Comparison of ENCODE assay signal across 25 mouse cellular contexts in the genomic region with DNA sequence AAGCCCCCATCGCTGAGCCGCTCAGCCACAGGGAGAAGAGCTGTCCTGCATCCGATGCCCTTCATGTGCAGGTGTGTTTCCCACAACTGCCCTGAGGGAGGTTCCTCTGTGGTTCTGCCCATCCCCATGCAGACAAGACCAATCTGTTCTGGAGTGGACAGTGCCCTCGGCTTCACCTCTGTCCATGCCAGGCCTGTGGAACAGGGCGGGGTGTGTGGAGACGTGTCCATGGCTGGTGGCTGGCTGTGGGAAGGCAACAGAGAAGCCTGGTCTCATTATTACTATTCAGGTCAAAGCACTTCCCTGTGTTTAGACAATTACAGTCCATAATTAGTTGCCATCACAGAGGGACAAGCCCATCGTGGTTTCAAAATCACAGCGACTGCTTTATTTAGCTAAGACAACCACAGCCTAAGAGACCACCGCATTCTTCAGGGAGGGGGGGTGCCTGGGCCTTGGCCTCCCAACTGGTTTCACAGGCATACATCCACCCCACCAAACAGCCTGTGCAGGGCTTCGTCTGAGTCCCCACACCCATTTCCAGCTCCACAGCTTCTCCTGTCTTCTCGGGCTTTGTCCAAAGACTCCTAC.
DNase-seq lines count a peak whose midpoint lies in the region; ATAC-seq and TF ChIP-seq lines count a peak whose summit lies in the region.
"Had no signal": no experiment of that assay in that cellular context is flagged by ENCODE, and none has a peak within 500 bp of the region (broad histone marks: within the 10 kb centered on the region; RNA-seq: fewer than 3 reads in every experiment).

No protein-coding gene starts in this region.

- no peak overlapping the region for H3K4me2 ChIP-seq in liver, postnatal 0 days (ENCODE audit: low read depth, low read length)
- no peak overlapping the region for H3K4me2 ChIP-seq in CH12.LX (ENCODE audit: insufficient read depth, low read depth, poor library complexity, severe bottlenecking)
- H3K4me2 ChIP-seq in embryonic facial prominence, embryonic 15.5 days (replicated peaks) = no peak overlapping the region
- H3K4me2 ChIP-seq: embryonic facial prominence, embryonic 13.5 days; forebrain, embryonic 12.5 days; heart, embryonic 13.5 days; hindbrain, embryonic 15.5 days had no signal

- TF ChIP-seq RAD21 in CH12.LX (IDR thresholded peaks at IDR 0.05; ENCODE audit: low read depth, low read length) = no peak

- H3K4me1 ChIP-seq in liver, adult 2 months (ENCODE audit: control insufficient read depth, insufficient read depth, low read length) = peaks cover 36% of the 10 kb centered on the region
- H3K4me1 ChIP-seq in liver, postnatal 0 days (ENCODE audit: insufficient read depth) = peaks cover 10% of the 10 kb centered on the region; the same call in 1 of the 2 replicates
- peaks cover 4 to 15% of the 10 kb centered on the region in 2 experiments for H3K4me1 ChIP-seq in CH12.LX (ENCODE audit: control insufficient read depth in 1 of 2, insufficient read depth in 2 of 2)
- H3K4me1 ChIP-seq in embryonic facial prominence, embryonic 15.5 days = peaks cover 6% of the 10 kb centered on the region; the same call in 1 of the 2 replicates
- H3K4me1 ChIP-seq: hindbrain, embryonic 15.5 days had no signal

- H3K27me3 ChIP-seq in liver, adult 2 months (ENCODE audit: control insufficient read depth, insufficient read depth, low read length) = no peaks in the 10 kb centered on the region
- no peaks in the 10 kb centered on the region for H3K27me3 ChIP-seq in liver, postnatal 0 days (ENCODE audit: insufficient read depth, low read length)
- no peaks in the 10 kb centered on the region for H3K27me3 ChIP-seq in CH12.LX (replicated peaks)
- no peaks in the 10 kb centered on the region for H3K27me3 ChIP-seq in embryonic facial prominence, embryonic 15.5 days
- H3K27me3 ChIP-seq: hindbrain, embryonic 15.5 days had no signal

- TF ChIP-seq POLR2A in liver, adult 2 months (IDR thresholded peaks at IDR 0.05; ENCODE audit: extremely low read depth, insufficient read depth, low read length) = no peak
- no peak for TF ChIP-seq POLR2A in CH12.LX (IDR thresholded peaks at IDR 0.05; ENCODE audit: low read depth, low read length)

- TF ChIP-seq EP300 in liver, postnatal 0 days (IDR thresholded peaks at IDR 0.05; ENCODE audit: low read depth) = no peak
- no peak for TF ChIP-seq EP300 in CH12.LX (IDR thresholded peaks at IDR 0.05; ENCODE audit: low read length)

- peak; percentile 48 for DNase-seq in liver, adult 2 months (ENCODE audit: extremely low read depth, low read depth, low spot score)
- DNase-seq in liver, postnatal 0 days = no peak
- peak; percentile 24 for DNase-seq in CH12.LX (ENCODE audit: extremely low read depth)
- peak; percentile 93 for DNase-seq in retina, postnatal 1 day
- DNase-seq in layer of hippocampus, adult 9-10 months (ENCODE audit: low spot score) = no peak
- DNase-seq in kidney, adult 18-20 months = no peak
- DNase-seq: adrenal gland, adult 8-10 months; adrenal gland, postnatal 25 days; cerebellum, adult 11-12 months; cerebellum, adult 8-10 months; cerebellum, postnatal 25 days; gastrocnemius, postnatal 10 days; gastrocnemius, postnatal 36 days; heart, adult 2 months; heart, postnatal 14 days; heart, postnatal 4 days had no signal

- H3K36me3 ChIP-seq in liver, adult 2 months (ENCODE audit: control insufficient read depth, insufficient read depth, low read length) = no peaks in the 10 kb centered on the region
- H3K36me3 ChIP-seq in liver, postnatal 0 days (replicated peaks; ENCODE audit: insufficient read depth, low read length) = no peaks in the 10 kb centered on the region
- no peaks in the 10 kb centered on the region for H3K36me3 ChIP-seq in CH12.LX (replicated peaks in 1 of 2; ENCODE audit: control insufficient read depth in 1 of 2, insufficient read depth in 1 of 2, low read length in 1 of 2)
- no peaks in the 10 kb centered on the region for H3K36me3 ChIP-seq in embryonic facial prominence, embryonic 15.5 days
- H3K36me3 ChIP-seq: embryonic facial prominence, embryonic 13.5 days; forebrain, embryonic 12.5 days; G1E; heart, embryonic 10.5 days; heart, embryonic 13.5 days; hindbrain, embryonic 15.5 days had no signal

- no peak overlapping the region for H3K27ac ChIP-seq in liver, adult 2 months (replicated peaks; ENCODE audit: insufficient read depth, low read depth, low read length)
- no peak overlapping the region for H3K27ac ChIP-seq in liver, postnatal 0 days (ENCODE audit: low read depth)
- H3K27ac ChIP-seq in CH12.LX (ENCODE audit: insufficient read depth, low read depth) = no peak overlapping the region
- no peak overlapping the region for H3K27ac ChIP-seq in embryonic facial prominence, embryonic 15.5 days (replicated peaks)
- H3K27ac ChIP-seq: embryonic facial prominence, embryonic 13.5 days; forebrain, embryonic 12.5 days; heart, adult 2 months; heart, embryonic 10.5 days; heart, embryonic 13.5 days; hindbrain, embryonic 15.5 days had no signal

- in situ Hi-C loops in CH12.LX (cut with MboI; ENCODE audit: low pct_ligation_motif_present, low pct_unique_long_range_greater_than_20kb, low sequenced_read_pairs) = no loop called here

- no peak overlapping the region for H3K4me3 ChIP-seq in liver, adult 2 months (ENCODE audit: insufficient read depth, low read depth, low read length)
- no peak overlapping the region for H3K4me3 ChIP-seq in liver, postnatal 0 days (ENCODE audit: low read depth, low read length)
- no peak overlapping the region for H3K4me3 ChIP-seq in CH12.LX (replicated peaks in 1 of 3; ENCODE audit: low read depth in 2 of 3, low read length in 2 of 3, poor library complexity in 1 of 3)
- H3K4me3 ChIP-seq in embryonic facial prominence, embryonic 15.5 days (replicated peaks) = no peak overlapping the region
- H3K4me3 ChIP-seq: embryonic facial prominence, embryonic 13.5 days; forebrain, embryonic 12.5 days; heart, adult 2 months; heart, embryonic 10.5 days; heart, embryonic 13.5 days; hindbrain, embryonic 15.5 days had no signal

- WGBS in liver, adult 2 months = 76% methylated on average over 11 of the region's 11 CpGs
- WGBS in liver, postnatal 0 days (ENCODE audit: insufficient replicate concordance) = 74% methylated on average over 11 of the region's 11 CpGs
- 60% methylated on average over 11 of the region's 11 CpGs for WGBS in embryonic facial prominence, embryonic 15.5 days

- no peak overlapping the region for H3K9ac ChIP-seq in liver, adult 2 months (ENCODE audit: low read depth, low read length)
- no peak overlapping the region for H3K9ac ChIP-seq in liver, postnatal 0 days (replicated peaks)
- no peak overlapping the region for H3K9ac ChIP-seq in CH12.LX (ENCODE audit: insufficient read depth, low read depth)
- no peak overlapping the region for H3K9ac ChIP-seq in embryonic facial prominence, embryonic 15.5 days
- H3K9ac ChIP-seq: embryonic facial prominence, embryonic 13.5 days; forebrain, embryonic 12.5 days; heart, embryonic 13.5 days; hindbrain, embryonic 15.5 days had no signal

- no peaks in the 10 kb centered on the region for H3K9me3 ChIP-seq in liver, postnatal 0 days (ENCODE audit: low read length)
- H3K9me3 ChIP-seq in CH12.LX (replicated peaks; ENCODE audit: low read length) = no peaks in the 10 kb centered on the region
- no peaks in the 10 kb centered on the region for H3K9me3 ChIP-seq in embryonic facial prominence, embryonic 15.5 days (replicated peaks)
- H3K9me3 ChIP-seq: embryonic facial prominence, embryonic 13.5 days; G1E; heart, embryonic 10.5 days; heart, embryonic 13.5 days; hindbrain, embryonic 15.5 days had no signal

- no peak for ATAC-seq in liver, postnatal 0 days
- ATAC-seq in embryonic facial prominence, embryonic 15.5 days (ENCODE audit: insufficient number of reproducible peaks, low FRiP score, low TSS enrichment, low read depth) = peak; percentile 64; the same call in 1 of the 2 replicates
- no peak for ATAC-seq in megakaryocyte progenitor cell, adult 5-6 weeks (replicated peaks; ENCODE audit: poor library complexity)
- ATAC-seq: forebrain, embryonic 16.5 days had no signal

- dilution Hi-C loops in CH12.LX (cut with MboI; ENCODE audit: extremely low pct_ligation_motif_present, extremely low pct_unique_long_range_greater_than_20kb, low sequenced_read_pairs) = no loop called here

- TF ChIP-seq CTCF in liver, adult 2 months (IDR thresholded peaks at IDR 0.05; ENCODE audit: low read depth, low read length) = no peak
- TF ChIP-seq CTCF in liver, postnatal 0 days (IDR thresholded peaks at IDR 0.05; ENCODE audit: low read depth) = no peak
- no peak for TF ChIP-seq CTCF in CH12.LX (conservative IDR thresholded peaks at IDR 0.05 in 1 of 2, IDR thresholded peaks at IDR 0.05 in 1 of 2; ENCODE audit: low read depth in 2 of 2, low read length in 2 of 2)

- no peaks in the 10 kb centered on the region for H3K79me2 ChIP-seq in liver, adult 2 months (ENCODE audit: control insufficient read depth, insufficient read depth, low read length)
- no peaks in the 10 kb centered on the region for H3K79me2 ChIP-seq in CH12.LX (replicated peaks; ENCODE audit: control insufficient read depth, extremely low read depth, insufficient read depth, poor library complexity, severe bottlenecking)

TF ChIP-seq in CH12.LX, 34 proteins besides CTCF, POLR2A, EP300 and RAD21:
- 0 out of 2 replicates have a peak, but pooled peaks have one; percentile 40 for TF ChIP-seq IRF4 (IDR thresholded peaks at IDR 0.05; ENCODE audit: low read depth, low read length)
- 0 out of 2 replicates have a peak, but pooled peaks have one; percentile 21 for TF ChIP-seq TCF12 (IDR thresholded peaks at IDR 0.05; ENCODE audit: low read depth, low read length)
- no peak for TF ChIP-seq GABPA (IDR thresholded peaks at IDR 0.05; ENCODE audit: insufficient replicate concordance, low read depth, low read length)
- TF ChIP-seq KAT2A (IDR thresholded peaks at IDR 0.05; ENCODE audit: insufficient replicate concordance, low read length) = no peak
- peak; percentile 60; the same call in 1 of the 2 replicates for TF ChIP-seq MEF2A (IDR thresholded peaks at IDR 0.05; ENCODE audit: borderline replicate concordance, low read depth, low read length)
- no peak for TF ChIP-seq JUN (IDR thresholded peaks at IDR 0.05; ENCODE audit: insufficient read depth, low read depth, low read length)

Comparison
In these comparisons a context has a peak if more than half of its experiments do, and no peak if none do; other contexts are left out.
1. DNase-seq: peak in liver, adult 2 months (single experiment), CH12.LX (single experiment) and retina, postnatal 1 day (single experiment); none in liver, postnatal 0 days (single experiment), layer of hippocampus, adult 9-10 months (single experiment) and kidney, adult 18-20 months (single experiment).